Mouse (Mus musculus): Measurements from ENCODE around the gene Get4. TPM values are rescaled to one million over a fixed set of nuclear protein-coding genes. Genes with fewer than 3 reads are reported as not detected.

The Get4 gene
- total and polyA plus RNA-seq, 3 experiments: 91.4 to 140 (median 96.4) TPM

GRCm38 (mm10) chr5:139214298-139214697, 37.8 kb upstream of the Get4 start:
- H3K4me1 ChIP-seq (ENCODE audit: control insufficient read depth in 1 of 2, insufficient read depth in 2 of 2): no peaks in the 10 kb centered on the region
- in situ Hi-C loops (cut with MboI; ENCODE audit: low pct_ligation_motif_present, low pct_unique_long_range_greater_than_20kb, low sequenced_read_pairs) (no loop called here), dilution Hi-C loops (cut with MboI; ENCODE audit: extremely low pct_ligation_motif_present, extremely low pct_unique_long_range_greater_than_20kb, low sequenced_read_pairs) (no loop called here)
- no peak overlapping the region for H3K4me3 ChIP-seq (replicated peaks in 1 of 3; ENCODE audit: low read depth in 2 of 3, low read length in 2 of 3, poor library complexity in 1 of 3)
- H3K27ac ChIP-seq (ENCODE audit: insufficient read depth, low read depth): no peak overlapping the region
- H3K4me2 ChIP-seq (ENCODE audit: insufficient read depth, low read depth, poor library complexity, severe bottlenecking): no peak overlapping the region
- no peaks in the 10 kb centered on the region for H3K27me3 ChIP-seq (replicated peaks)
- H3K79me2 ChIP-seq (replicated peaks; ENCODE audit: control insufficient read depth, extremely low read depth, insufficient read depth, poor library complexity, severe bottlenecking): no peaks in the 10 kb centered on the region; the same call in 1 of the 2 replicates
- no peak overlapping the region for H3K9ac ChIP-seq (ENCODE audit: insufficient read depth, low read depth)
- peaks cover 12 to 52% of the 10 kb centered on the region in 2 experiments for H3K36me3 ChIP-seq (replicated peaks in 1 of 2; ENCODE audit: control insufficient read depth in 1 of 2, insufficient read depth in 1 of 2, low read length in 1 of 2)
- DNase-seq (ENCODE audit: extremely low read depth): no peak
- no peaks in the 10 kb centered on the region for H3K9me3 ChIP-seq (replicated peaks; ENCODE audit: low read length)
- TF ChIP-seq CTCF (conservative IDR thresholded peaks at IDR 0.05 in 1 of 2, IDR thresholded peaks at IDR 0.05 in 1 of 2; ENCODE audit: low read depth in 2 of 2, low read length in 2 of 2) (no peak), MAZ (IDR thresholded peaks at IDR 0.05; ENCODE audit: low read depth, low read length) (no peak), POLR2A (IDR thresholded peaks at IDR 0.05; ENCODE audit: low read depth, low read length) (no peak), MXI1 (IDR thresholded peaks at IDR 0.05; ENCODE audit: low read depth, low read length) (no peak), NRF1 (IDR thresholded peaks at IDR 0.05; ENCODE audit: low read depth, low read length) (no peak), GABPA (IDR thresholded peaks at IDR 0.05; ENCODE audit: insufficient replicate concordance, low read depth, low read length) (no peak), E2F4 (IDR thresholded peaks at IDR 0.05; ENCODE audit: insufficient replicate concordance, low read depth, low read length) (no peak), ZC3H11A (IDR thresholded peaks at IDR 0.05; ENCODE audit: low read depth, low read length) (no peak), USF1 (IDR thresholded peaks at IDR 0.05; ENCODE audit: low read depth, low read length) (no peak), JUN (IDR thresholded peaks at IDR 0.05; ENCODE audit: insufficient read depth, low read depth, low read length) (no peak), USF2 (conservative IDR thresholded peaks at IDR 0.05; ENCODE audit: low read depth, low read length) (no peak)

DNA sequence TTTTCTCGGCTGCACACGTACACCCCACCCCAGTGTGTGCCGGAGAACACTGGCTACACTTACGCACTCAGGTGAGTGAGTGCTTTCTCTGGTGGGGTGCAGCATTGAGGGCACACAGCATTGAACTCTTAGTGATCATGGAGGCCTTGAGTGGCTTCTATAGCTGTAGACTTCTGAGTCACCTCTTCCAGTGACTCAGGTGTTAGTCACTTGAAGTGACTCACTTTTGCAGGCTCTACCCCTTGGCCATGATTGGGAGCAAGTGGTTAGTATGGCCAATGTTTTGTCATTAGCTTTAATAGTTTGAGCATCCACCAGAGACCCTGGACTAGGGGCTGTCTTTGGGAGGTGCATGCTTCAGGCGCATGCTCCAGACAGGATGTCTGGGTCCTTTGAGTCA, 36.9 kb upstream of the Get4 start:
- Histone ChIP-seq H3K27ac (ENCODE audit: insufficient read depth, low read depth) (no peak overlapping the region), H3K9ac (ENCODE audit: insufficient read depth, low read depth) (no peak overlapping the region), H3K4me1 (ENCODE audit: control insufficient read depth in 1 of 2, insufficient read depth in 2 of 2) (no peaks in the 10 kb centered on the region), H3K9me3 (replicated peaks; ENCODE audit: low read length) (no peaks in the 10 kb centered on the region), H3K79me2 (replicated peaks; ENCODE audit: control insufficient read depth, extremely low read depth, insufficient read depth, poor library complexity, severe bottlenecking) (no peaks in the 10 kb centered on the region; the same call in 1 of the 2 replicates), H3K36me3 (replicated peaks in 1 of 2; ENCODE audit: control insufficient read depth in 1 of 2, insufficient read depth in 1 of 2, low read length in 1 of 2) (peaks cover 12 to 51% of the 10 kb centered on the region in 2 experiments), H3K4me3 (replicated peaks in 1 of 3; ENCODE audit: low read depth in 2 of 3, low read length in 2 of 3, poor library complexity in 1 of 3) (no peak overlapping the region), H3K4me2 (ENCODE audit: insufficient read depth, low read depth, poor library complexity, severe bottlenecking) (no peak overlapping the region), H3K27me3 (replicated peaks) (no peaks in the 10 kb centered on the region)
- no peak for DNase-seq (ENCODE audit: extremely low read depth)
- no peak for TF ChIP-seq CTCF (conservative IDR thresholded peaks at IDR 0.05 in 1 of 2, IDR thresholded peaks at IDR 0.05 in 1 of 2; ENCODE audit: low read depth in 2 of 2, low read length in 2 of 2)
- TF ChIP-seq SMC3 (IDR thresholded peaks at IDR 0.05; ENCODE audit: low read depth, low read length): no peak
- TF ChIP-seq CHD2 (IDR thresholded peaks at IDR 0.05; ENCODE audit: low read length): no peak
- no peak for TF ChIP-seq BHLHE40 (IDR thresholded peaks at IDR 0.05; ENCODE audit: low read depth, low read length)
- no peak for TF ChIP-seq JUND (conservative IDR thresholded peaks at IDR 0.05; ENCODE audit: low read depth, low read length)
- TF ChIP-seq NRF1 (IDR thresholded peaks at IDR 0.05; ENCODE audit: low read depth, low read length): no peak
- TF ChIP-seq NELFE (IDR thresholded peaks at IDR 0.05; ENCODE audit: low read depth, low read length): no peak
- no peak for TF ChIP-seq MXI1 (IDR thresholded peaks at IDR 0.05; ENCODE audit: low read depth, low read length)
- no peak for TF ChIP-seq CHD1 (IDR thresholded peaks at IDR 0.05; ENCODE audit: low read depth, low read length)
- no peak for TF ChIP-seq POLR2AphosphoS2 (IDR thresholded peaks at IDR 0.05; ENCODE audit: low read depth, low read length)
- no peak for TF ChIP-seq TBP (conservative IDR thresholded peaks at IDR 0.05; ENCODE audit: low read depth, low read length)
- in situ Hi-C loops (cut with MboI; ENCODE audit: low pct_ligation_motif_present, low pct_unique_long_range_greater_than_20kb, low sequenced_read_pairs) (no loop called here), dilution Hi-C loops (cut with MboI; ENCODE audit: extremely low pct_ligation_motif_present, extremely low pct_unique_long_range_greater_than_20kb, low sequenced_read_pairs) (no loop called here)
